Mouse (Mus musculus) adrenal gland, adult 2 months (tissue): ENCODE measurements at regions not wholly inside any gene's neighbourhood (a gene's known extent, or its start where the extent isn't known, plus 50 kb on each side); places are given as distances from the start of the nearest gene placed in this dataset.

Experiments used
- DNase-seq: peaks from one replicate; pipeline ENCODE4 v3.0.0; 2021

DNA sequence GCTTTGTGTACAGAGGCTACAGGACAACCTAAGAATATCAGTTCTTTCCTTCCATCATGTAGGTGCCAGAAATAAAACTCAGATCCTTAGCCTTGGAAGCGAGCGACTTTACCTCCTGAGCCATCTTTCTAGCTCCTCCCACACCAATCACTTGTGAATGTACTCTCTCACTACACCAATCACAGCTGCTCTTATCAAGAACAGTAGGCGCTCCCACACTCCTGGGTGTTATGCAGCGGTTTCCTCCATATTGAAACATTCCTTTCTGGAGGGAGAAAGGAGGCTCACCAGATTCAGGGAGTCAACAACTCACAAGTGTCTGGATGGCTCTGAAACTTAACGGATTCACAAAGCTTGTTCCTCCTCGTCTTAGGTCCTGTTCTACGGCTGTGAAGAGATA, 168.1 kb upstream of the Arid2 start:
- DNase-seq: no peak

DNA sequence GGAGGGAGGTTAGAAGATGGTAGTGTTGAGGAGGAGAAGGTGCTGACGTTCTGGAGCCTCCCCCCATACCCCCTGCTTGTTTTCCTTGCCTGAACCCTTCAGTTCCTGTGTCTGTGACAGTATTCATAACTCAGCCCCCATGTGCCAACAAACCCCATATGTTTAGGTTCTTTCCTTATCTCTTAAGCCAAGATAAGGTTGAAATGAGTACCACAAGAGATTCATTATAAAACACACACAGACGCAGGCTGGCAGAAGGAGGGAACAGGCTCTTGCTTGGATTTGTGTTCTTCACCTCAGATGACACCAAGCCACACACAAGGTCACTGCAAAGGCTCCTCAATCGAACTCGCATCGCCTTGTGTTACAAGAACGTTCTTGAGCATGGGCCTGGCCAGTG, 162.9 kb upstream of the Arid2 start:
- DNase-seq: no peak

GRCm38 (mm10) chr15:96129699-96130098, 157.6 kb upstream of the Arid2 start:
- no peak for DNase-seq

- DNase-seq: no peak
Measured at GRCm38 (mm10) chr15:96130531-96130930, 156.8 kb upstream of the Arid2 start.

DNA sequence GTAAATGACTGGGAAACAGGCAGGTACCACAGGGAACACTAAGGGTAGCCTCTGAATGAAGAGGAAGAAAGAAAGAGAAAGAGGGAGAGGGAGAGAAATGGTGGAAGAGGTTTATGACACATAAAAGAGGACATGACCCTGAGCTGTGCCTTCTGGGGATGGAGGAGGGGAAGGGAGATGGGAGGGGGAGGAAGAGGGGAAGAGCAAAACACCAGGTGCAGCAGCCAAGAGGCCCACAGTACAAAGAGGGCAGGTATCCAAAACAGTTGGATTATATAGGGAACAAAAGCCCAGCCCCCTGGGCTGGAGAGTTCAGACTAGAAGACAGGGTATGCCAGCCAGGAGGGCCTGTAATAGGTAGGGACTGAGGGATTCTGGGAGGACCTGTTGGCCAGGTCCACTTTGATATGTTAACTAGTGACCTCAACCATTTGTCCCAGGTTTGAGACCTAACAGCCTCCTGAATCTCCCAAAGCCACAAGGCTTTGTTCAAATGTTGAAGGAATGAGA, 155.7 kb upstream of the Arid2 start:
- DNase-seq: no peak

- no peak for DNase-seq
Measured at GRCm38 (mm10) chr15:96132636-96133035, 154.7 kb upstream of the Arid2 start.

GRCm38 (mm10) chr15:96135250-96135731, 152.0 kb upstream of the Arid2 start:
- DNase-seq: no peak

- no peak for DNase-seq
Measured at GRCm38 (mm10) chr15:96135816-96136215, 151.5 kb upstream of the Arid2 start.

DNA sequence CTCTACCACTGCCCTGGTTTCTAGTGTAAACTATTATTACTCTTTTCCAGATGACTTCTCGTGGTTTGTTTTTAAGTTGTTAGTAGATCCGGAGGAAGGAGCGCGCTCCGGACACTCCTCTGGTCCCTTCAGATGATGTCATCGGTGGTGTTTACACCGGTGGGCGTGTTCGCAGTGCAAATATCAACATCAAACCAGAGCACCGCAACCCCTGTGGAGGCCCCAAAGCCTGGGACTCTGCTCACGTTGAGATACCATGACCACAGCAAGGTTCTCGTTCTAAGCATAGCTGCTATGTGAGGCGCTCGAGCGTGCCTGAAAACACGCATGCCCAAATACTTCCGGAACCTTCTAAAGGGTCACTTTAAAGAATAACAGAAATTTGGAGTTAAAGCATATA, 149.8 kb upstream of the Arid2 start:
- no peak for DNase-seq

GRCm38 (mm10) chr15:96137945-96138344, 149.4 kb upstream of the Arid2 start:
- no peak for DNase-seq

DNA sequence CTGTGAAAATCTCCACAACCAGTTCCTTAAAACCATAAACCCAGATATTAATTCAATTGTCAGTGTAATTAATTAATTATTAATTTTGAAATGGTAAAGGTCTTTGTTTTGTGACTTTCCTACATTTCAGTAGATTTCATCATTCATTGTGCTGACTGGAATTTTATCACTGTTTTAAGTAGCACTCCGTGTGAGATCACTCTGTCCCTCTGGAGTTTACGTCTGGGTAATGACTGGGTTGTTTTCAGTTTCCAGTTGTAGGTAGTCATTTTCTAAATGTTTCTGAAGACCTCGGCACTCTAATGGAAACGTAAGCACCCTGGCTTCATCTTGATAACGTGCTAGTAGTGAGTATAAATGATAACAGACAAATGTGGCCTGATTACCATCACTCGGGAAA, 133.8 kb upstream of the Arid2 start:
- no peak for DNase-seq

DNA sequence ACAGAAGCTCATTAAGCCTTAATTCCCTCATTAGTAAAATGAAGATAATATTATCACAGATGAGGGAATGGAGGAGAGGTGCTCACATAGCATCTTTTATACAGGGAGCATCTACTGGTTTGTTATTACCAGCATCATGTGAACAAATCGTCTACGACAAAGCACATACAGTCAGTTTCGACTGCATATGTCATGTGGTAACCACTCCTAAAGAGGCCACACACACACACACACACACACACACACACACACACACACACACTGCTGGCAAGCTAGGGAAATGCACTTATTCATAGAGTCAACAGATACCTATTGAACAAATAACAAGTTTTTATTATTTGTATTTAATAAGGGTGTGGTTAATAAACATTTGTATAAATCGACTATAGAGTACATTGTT, 129.0 kb upstream of the Arid2 start:
- DNase-seq: no peak

GRCm38 (mm10) chr15:96164771-96165431, 122.4 kb upstream of the Arid2 start:
- DNase-seq: no peak

- no peak for DNase-seq
Measured at GRCm38 (mm10) chr15:96167256-96167655, 120.1 kb upstream of the Arid2 start.

DNA sequence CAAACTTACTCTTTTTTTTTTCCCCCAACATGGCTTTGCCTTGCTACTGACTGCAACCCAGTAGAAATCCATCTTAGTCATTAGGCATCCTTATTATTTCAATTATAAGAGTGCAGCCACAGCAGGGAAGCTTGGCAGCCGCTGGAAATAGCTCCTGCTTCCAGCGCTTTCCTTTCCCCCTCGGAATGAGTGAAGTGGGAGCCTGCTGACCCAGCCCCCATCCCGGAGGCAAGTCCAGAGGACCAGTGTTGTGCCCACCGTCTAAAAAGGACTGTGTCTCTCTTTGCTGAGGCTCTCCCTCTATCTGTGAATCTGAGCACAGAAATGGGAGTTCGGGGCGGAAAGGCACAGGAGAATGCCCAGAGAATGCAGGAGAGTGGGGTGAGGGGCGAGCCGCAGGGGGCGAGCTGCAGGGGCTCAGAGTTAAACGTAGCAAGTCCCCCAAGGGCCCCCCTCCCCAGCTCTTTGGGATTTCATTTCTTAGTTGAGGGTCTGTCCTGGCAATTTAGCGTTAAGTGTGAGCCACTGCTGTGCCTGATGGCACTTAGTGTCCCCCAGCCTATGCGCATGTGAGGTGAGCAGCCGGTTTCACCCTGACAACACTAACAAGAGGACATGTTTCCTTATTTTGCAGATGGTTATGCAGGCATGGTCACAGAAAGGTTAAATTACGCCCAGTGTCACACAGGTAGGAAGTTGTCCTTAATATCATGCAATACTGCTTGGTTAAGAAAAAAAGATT, 117.4 kb upstream of the Arid2 start:
- no peak for DNase-seq

DNA sequence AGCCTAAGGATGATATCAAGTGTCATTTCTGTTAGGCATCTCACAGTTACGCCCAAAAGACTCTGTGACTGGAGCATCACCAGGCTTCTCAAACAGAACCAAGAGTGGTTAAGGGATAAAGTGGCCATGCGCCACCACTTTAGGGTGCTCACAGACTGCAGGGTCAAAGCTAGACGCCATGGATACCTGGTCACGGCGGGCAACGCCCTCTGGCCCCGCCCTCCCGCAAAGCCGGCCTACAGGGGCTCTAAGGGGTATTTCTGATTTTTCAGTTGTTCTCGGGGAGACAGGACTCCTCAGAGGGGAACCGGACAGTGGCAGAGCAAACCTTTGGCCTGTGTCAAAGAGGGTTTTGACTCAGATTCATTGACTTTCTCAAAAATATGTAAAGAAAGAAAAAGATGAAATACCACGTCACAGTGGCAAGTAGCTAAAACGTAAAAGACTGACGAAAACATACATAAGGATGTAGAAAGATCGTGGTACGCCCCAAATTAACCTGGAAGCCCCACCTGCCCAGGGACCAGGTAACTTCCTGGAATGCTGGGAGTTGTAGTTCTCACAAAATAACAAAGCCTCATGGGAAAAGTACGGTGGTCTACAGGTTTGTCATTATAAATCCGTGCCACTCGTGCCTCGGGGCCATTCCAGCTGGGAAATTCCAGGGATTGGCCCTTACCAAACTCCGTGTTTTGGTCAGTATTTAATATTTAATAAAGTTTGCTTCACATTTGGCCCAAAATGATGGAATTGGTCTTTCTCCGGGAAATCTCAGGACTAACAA, 116.1 kb upstream of the Arid2 start:
- no peak for DNase-seq

DNA sequence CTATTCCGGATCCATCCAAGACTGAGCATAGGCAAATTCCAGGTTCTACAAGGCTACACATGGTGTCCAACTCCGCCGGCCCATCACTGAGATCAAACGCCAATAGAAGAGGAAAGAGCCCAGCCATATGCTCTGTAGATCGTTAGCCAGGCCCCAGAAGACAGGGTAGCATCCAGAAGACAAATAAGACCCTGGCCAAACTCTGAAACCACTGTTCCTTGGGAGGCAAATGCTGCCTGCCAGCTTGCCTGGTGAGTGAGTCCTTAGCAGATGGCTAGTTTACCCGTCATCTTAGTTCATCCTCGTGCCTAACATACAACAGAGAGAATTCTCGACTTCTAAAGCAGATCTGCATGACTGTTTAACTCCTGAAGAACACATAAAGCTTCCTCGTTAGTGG, 109.4 kb upstream of the Arid2 start:
- DNase-seq: no peak

- no peak for DNase-seq
Measured at GRCm38 (mm10) chr15:96178374-96179109, 108.8 kb upstream of the Arid2 start.

GRCm38 (mm10) chr15:96179511-96179910, 107.8 kb upstream of the Arid2 start:
- DNase-seq: no peak

GRCm38 (mm10) chr15:96180036-96180435, 107.3 kb upstream of the Arid2 start:
- DNase-seq: no peak

- no peak for DNase-seq
Measured at GRCm38 (mm10) chr15:96180977-96181376, 106.3 kb upstream of the Arid2 start.

DNA sequence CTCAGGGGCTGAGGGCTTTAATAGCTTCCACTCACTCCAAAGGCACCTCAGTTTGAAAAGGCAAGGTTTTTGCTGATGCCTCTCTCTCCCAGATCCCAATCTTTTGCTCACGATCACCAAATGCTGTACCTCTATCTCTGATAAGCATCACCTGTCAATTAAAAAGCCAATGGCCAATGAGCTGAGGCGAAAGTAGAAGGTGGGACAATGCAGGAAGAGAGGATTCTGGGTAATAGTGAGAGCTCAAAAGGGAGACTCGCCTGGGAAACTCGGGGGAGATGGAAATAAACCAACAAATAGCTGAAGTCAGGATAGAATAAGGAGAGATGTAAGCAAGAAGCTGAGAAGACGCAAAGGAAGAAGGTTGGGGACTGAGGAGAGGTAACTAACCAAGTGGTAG, 105.0 kb upstream of the Arid2 start:
- DNase-seq: no peak
